Mouse (Mus musculus) cerebral cortex, adult 2 months (tissue): ENCODE measurements around the gene Noxo1.

Source experiments
- WGBS: fragments of 180-500 bp; shearing (Covaris S2); methylation state at CpG from one replicate; pipeline ENCODE4 v1.1.7; 2018; 5-methylcytosine and 5-hydroxymethylcytosine counted together

Gene Noxo1

GRCm38 (mm10) chr17:24719494-24720222, 23.6 kb downstream of the Noxo1 start:
- WGBS: under 1% methylated on average over 61 of the region's 61 CpGs

GRCm38 (mm10) chr17:24720616-24721015, 24.6 kb downstream of the Noxo1 start:
- WGBS: 1% methylated on average over 11 of the region's 11 CpGs

GRCm38 (mm10) chr17:24721383-24721955, 25.4 kb downstream of the Noxo1 start:
- WGBS: 51% methylated on average over 7 of the region's 7 CpGs

GRCm38 (mm10) chr17:24722220-24722924, 26.3 kb downstream of the Noxo1 start:
- WGBS: 36% methylated on average over 13 of the region's 13 CpGs

GRCm38 (mm10) chr17:24723122-24723880, 27.3 kb downstream of the Noxo1 start:
- WGBS: under 1% methylated on average over 12 of the region's 12 CpGs

- under 1% methylated on average over 15 of the region's 15 CpGs for WGBS
Measured at GRCm38 (mm10) chr17:24723881-24724180, 27.8 kb downstream of the Noxo1 start.

- under 1% methylated on average over 30 of the region's 30 CpGs for WGBS
Measured at GRCm38 (mm10) chr17:24724184-24724583, 28.1 kb downstream of the Noxo1 start, which contains the start of gene Ndufb10. TSS of gene Ndufb10 (minus strand) at chr17:24724478.

- 69% methylated on average over 3 of the region's 3 CpGs for WGBS
Measured at GRCm38 (mm10) chr17:24725637-24726390, 29.8 kb downstream of the Noxo1 start.

- 72% methylated on average over 2 of the region's 2 CpGs for WGBS
Measured at GRCm38 (mm10) chr17:24727618-24728017, 31.6 kb downstream of the Noxo1 start, which contains the start of gene Rpl3l. TSS of gene Rpl3l (plus strand) at chr17:24727820.

- WGBS: 74% methylated on average over 17 of the region's 17 CpGs
Measured at GRCm38 (mm10) chr17:24728184-24728583, 32.1 kb downstream of the Noxo1 start.

GRCm38 (mm10) chr17:24729067-24729466, 33.0 kb downstream of the Noxo1 start:
- 75% methylated on average over 6 of the region's 6 CpGs for WGBS

- WGBS: 87% methylated on average over 14 of the region's 14 CpGs
Measured at GRCm38 (mm10) chr17:24730787-24731186, 34.8 kb downstream of the Noxo1 start.

- WGBS: 82% methylated on average over 12 of the region's 12 CpGs
Measured at GRCm38 (mm10) chr17:24732233-24732935, 36.4 kb downstream of the Noxo1 start.

GRCm38 (mm10) chr17:24733434-24734050, 37.5 kb downstream of the Noxo1 start:
- 90% methylated on average over 21 of the region's 21 CpGs for WGBS

GRCm38 (mm10) chr17:24734513-24734912, 38.5 kb downstream of the Noxo1 start:
- WGBS: 83% methylated on average over 1 of the region's 1 CpGs

- 93% methylated on average over 7 of the region's 7 CpGs for WGBS
Measured at GRCm38 (mm10) chr17:24735446-24735845, 39.4 kb downstream of the Noxo1 start.

- 1% methylated on average over 29 of the region's 29 CpGs for WGBS
Measured at GRCm38 (mm10) chr17:24736330-24737051, 40.5 kb downstream of the Noxo1 start, which contains the start of gene Msrb1. TSS of gene Msrb1 (plus strand) at chr17:24736642.

GRCm38 (mm10) chr17:24737135-24737810, 41.2 kb downstream of the Noxo1 start:
- 18% methylated on average over 8 of the region's 8 CpGs for WGBS

- 86% methylated on average over 4 of the region's 4 CpGs for WGBS
Measured at GRCm38 (mm10) chr17:24738238-24738637, 42.2 kb downstream of the Noxo1 start.
